Mouse (Mus musculus): Measurements from ENCODE around the gene Atl3. TPM values are rescaled to one million over a fixed set of nuclear protein-coding genes. Genes with fewer than 3 reads are reported as not detected.

Atl3 gene
- polyA plus RNA-seq (2012; fragmentation: generic; extraction: Trizol) = 10 to 100 TPM in 1 of 2 experiments, 1 to 10 TPM in 1; 2.1 to 18.7 TPM

DNA sequence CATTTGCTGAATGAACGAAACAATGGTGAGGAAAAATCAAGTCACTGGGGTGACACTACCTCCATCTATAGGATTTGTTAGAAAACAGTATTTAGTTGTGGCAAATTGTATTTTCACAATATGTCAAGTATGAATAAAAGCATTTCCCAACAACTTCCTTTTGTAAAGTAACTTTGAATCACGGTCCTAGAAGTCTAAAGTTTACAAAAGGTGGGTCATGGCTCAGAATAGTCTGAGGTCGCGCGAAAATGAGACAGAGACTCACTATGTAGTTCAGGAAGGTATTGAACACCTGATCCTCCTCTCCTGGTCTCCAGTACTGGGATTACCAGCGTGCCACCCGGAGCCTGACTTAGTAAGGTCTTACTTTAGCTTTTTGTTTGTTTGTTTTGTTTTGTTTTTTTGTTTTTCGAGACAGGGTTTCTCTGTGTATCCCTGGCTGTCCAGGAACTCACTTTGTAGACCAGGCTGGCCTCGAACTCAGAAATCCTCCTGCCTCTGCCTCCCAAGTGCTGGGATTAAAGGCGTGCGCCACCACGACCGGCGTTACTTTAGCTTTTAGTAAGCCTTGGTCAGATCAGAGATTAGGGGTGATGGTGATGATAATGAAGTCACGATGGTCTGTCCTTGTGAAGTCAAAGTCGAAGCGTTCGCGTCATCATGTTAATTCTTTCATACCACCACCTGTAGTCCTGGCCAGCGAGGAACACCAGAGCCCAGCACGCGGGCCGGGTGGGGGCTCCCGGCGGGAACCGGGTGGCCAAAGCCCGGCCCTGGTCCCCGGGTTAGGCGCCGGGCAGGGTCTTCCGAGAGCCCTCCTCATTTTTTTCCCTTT lies at the start of gene Atl3:
TSS of gene Atl3 (plus strand) at position 689 of the 835 bp plus-strand sequence.

GRCm38 (mm10) chr19:7482599-7483511 lies 11.0 kb upstream of the Atl3 start, which contains the start of gene Rtn3:
Gene Rtn3, minus strand, starts transcription at chr19:7483281.

DNA sequence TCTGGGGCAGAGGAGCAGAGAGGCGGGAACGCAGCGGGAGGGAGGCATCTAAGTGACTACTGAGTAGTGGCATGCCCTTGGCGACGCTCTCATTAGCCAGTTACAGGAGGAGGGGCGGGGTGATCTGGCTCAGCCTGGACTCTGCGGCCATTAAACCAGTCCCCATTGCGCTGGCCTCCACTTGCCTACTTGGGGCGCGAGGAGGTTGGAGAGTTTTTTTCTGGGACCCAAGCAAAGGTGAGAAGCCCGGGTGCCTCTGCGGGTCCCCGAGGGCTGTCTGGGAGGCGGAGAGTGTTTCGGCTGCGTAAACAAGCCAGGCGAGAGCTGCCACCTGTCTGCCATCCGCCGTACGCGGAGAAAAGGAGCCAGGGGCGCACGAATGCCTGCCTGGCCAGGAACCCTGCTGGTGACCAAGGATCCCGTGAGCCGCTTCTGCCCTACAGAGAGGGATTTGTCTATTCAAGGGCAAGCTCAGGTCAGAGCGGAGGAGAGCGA lies 63.5 kb downstream of the Atl3 start, which contains the start of gene Pla2g16:
TSS of gene Pla2g16 (plus strand) at position 132 of the 495 bp plus-strand sequence.

Other genes with a start within 250 kb of the Atl3 start
- gene Rcor2, start 226.7 kb upstream of the Atl3 start, polyA plus RNA-seq (2012; fragmentation: generic; extraction: Trizol) = 10 to 100 TPM; 10.0 to 19.3 TPM
- 10 to 100 TPM; 15.9 to 38.9 TPM for gene Mark2, start 152.2 kb upstream of the Atl3 start, polyA plus RNA-seq (2012; fragmentation: generic; extraction: Trizol)
- gene Spindoc, start 111.0 kb upstream of the Atl3 start, polyA plus RNA-seq (2012; fragmentation: generic; extraction: Trizol) = 10 to 100 TPM; 16.9 to 20.6 TPM
- gene 2700081O15Rik, start 76.4 kb upstream of the Atl3 start, polyA plus RNA-seq (2012; fragmentation: generic; extraction: Trizol) = 10 to 100 TPM in 1 of 2 experiments, 1 to 10 TPM in 1; 4.4 to 38.3 TPM
- gene Rtn3, start 10.8 kb upstream of the Atl3 start, polyA plus RNA-seq (2012; fragmentation: generic; extraction: Trizol) = 10 to 100 TPM; 31.3 to 87.5 TPM
- 10 to 100 TPM; 13.2 to 19.5 TPM for gene Pla2g16, start 63.4 kb downstream of the Atl3 start, polyA plus RNA-seq (2012; fragmentation: generic; extraction: Trizol)
- gene Lgals12, start 113.2 kb downstream of the Atl3 start, polyA plus RNA-seq (2012; fragmentation: generic; extraction: Trizol) = not detected
- gene Hrasls5, start 118.5 kb downstream of the Atl3 start, polyA plus RNA-seq (2012; fragmentation: generic; extraction: Trizol) = under 1 TPM in 1 of 2 experiments, not detected in 1; 0.06 TPM
- gene Slc22a19, start 217.3 kb downstream of the Atl3 start, polyA plus RNA-seq (2012; fragmentation: generic; extraction: Trizol) = not detected